Mouse (Mus musculus): ENCODE data around the gene Abcf3. TPM values are rescaled to one million over a fixed set of nuclear protein-coding genes. Genes with fewer than 3 reads are reported as not detected.

The Abcf3 gene
- total RNA-seq, 2 experiments from 2014 or later, result 21.7 to 32.1 TPM

Other genes starting within 250 kb of the Abcf3 start
- 95.2 and 99.9 TPM in 2 replicates for gene Parl, start 246.2 kb upstream of the Abcf3 start, total RNA-seq (2015)
- 181 and 196 TPM in 2 replicates for gene Parl, start 246.2 kb upstream of the Abcf3 start, total RNA-seq (2017)
- gene Cyp2ab1, start 223.2 kb upstream of the Abcf3 start, total RNA-seq (2015), result 9.3 and 9.5 TPM in 2 replicates
- gene Cyp2ab1, start 223.2 kb upstream of the Abcf3 start, total RNA-seq (2017), result 11.3 and 12.0 TPM in 2 replicates
- gene Abcc5, start 122.2 kb upstream of the Abcf3 start, total RNA-seq (2015), result 22.8 and 27.4 TPM in 2 replicates
- 28.2 and 38.9 TPM in 2 replicates for gene Abcc5, start 122.2 kb upstream of the Abcf3 start, total RNA-seq (2017)
- gene Eif2b5, start 49.8 kb upstream of the Abcf3 start, total RNA-seq (2015), result 30.1 and 31.6 TPM in 2 replicates
- gene Eif2b5, start 49.8 kb upstream of the Abcf3 start, total RNA-seq (2017), result 43.1 and 46.1 TPM in 2 replicates
- 21.9 and 22.4 TPM in 2 replicates for gene Dvl3, start 31.6 kb upstream of the Abcf3 start, total RNA-seq (2015)
- gene Dvl3, start 31.6 kb upstream of the Abcf3 start, total RNA-seq (2017), result 2.6 and 4.2 TPM in 2 replicates
- gene Ap2m1, start 13.1 kb upstream of the Abcf3 start, total RNA-seq (2015), result 287 and 332 TPM in 2 replicates
- 207 and 242 TPM in 2 replicates for gene Ap2m1, start 13.1 kb upstream of the Abcf3 start, total RNA-seq (2017)
- gene Vwa5b2, start 40.9 kb downstream of the Abcf3 start, total RNA-seq (2015), result not detected in 2 replicates
- not detected in 2 replicates for gene Vwa5b2, start 40.9 kb downstream of the Abcf3 start, total RNA-seq (2017)
- 12.1 and 12.2 TPM in 2 replicates for gene Eef1akmt4, start 63.0 kb downstream of the Abcf3 start, total RNA-seq (2015)
- gene Eef1akmt4, start 63.0 kb downstream of the Abcf3 start, total RNA-seq (2017), result 1.9 and 3.7 TPM in 2 replicates
- gene Gm49333, start 63.0 kb downstream of the Abcf3 start, total RNA-seq (2015), result not detected in 2 replicates
- gene Gm49333, start 63.0 kb downstream of the Abcf3 start, total RNA-seq (2017), result not detected in 2 replicates
- gene Alg3, start 63.2 kb downstream of the Abcf3 start, total RNA-seq (2015), result 15.3 and 21.9 TPM in 2 replicates
- 7.4 and 10.7 TPM in 2 replicates for gene Alg3, start 63.2 kb downstream of the Abcf3 start, total RNA-seq (2017)
- gene Camk2n2, start 72.7 kb downstream of the Abcf3 start, total RNA-seq (2015), result 0.29 and 0.32 TPM in 2 replicates
- 0.95 TPM in 1 of 2 replicates, not detected in the other for gene Camk2n2, start 72.7 kb downstream of the Abcf3 start, total RNA-seq (2017)
- gene Ece2, start 81.3 kb downstream of the Abcf3 start, total RNA-seq (2015), result not detected in 2 replicates
- not detected in 2 replicates for gene Ece2, start 81.3 kb downstream of the Abcf3 start, total RNA-seq (2017)
- gene Psmd2, start 103.1 kb downstream of the Abcf3 start, total RNA-seq (2015), result 88.9 and 92.4 TPM in 2 replicates
- 134 and 172 TPM in 2 replicates for gene Psmd2, start 103.1 kb downstream of the Abcf3 start, total RNA-seq (2017)
- gene Eif4g1, start 119.7 kb downstream of the Abcf3 start, total RNA-seq (2015), result 117 and 119 TPM in 2 replicates
- gene Eif4g1, start 119.7 kb downstream of the Abcf3 start, total RNA-seq (2017), result 159 and 160 TPM in 2 replicates
- gene Fam131a, start 144.7 kb downstream of the Abcf3 start, total RNA-seq (2015), result 0.09 and 0.33 TPM in 2 replicates
- gene Fam131a, start 144.7 kb downstream of the Abcf3 start, total RNA-seq (2017), result 0.16 and 0.55 TPM in 2 replicates
- gene Polr2h, start 169.1 kb downstream of the Abcf3 start, total RNA-seq (2015), result 34.7 and 36.7 TPM in 2 replicates
- gene Polr2h, start 169.1 kb downstream of the Abcf3 start, total RNA-seq (2017), result 27.8 and 29.2 TPM in 2 replicates
- 0.49 and 0.84 TPM in 2 replicates for gene Clcn2, start 169.2 kb downstream of the Abcf3 start, total RNA-seq (2015)
- 1.3 and 1.4 TPM in 2 replicates for gene Clcn2, start 169.2 kb downstream of the Abcf3 start, total RNA-seq (2017)
- gene Chrd, start 184.6 kb downstream of the Abcf3 start, total RNA-seq (2015), result not detected in 2 replicates
- not detected in 2 replicates for gene Chrd, start 184.6 kb downstream of the Abcf3 start, total RNA-seq (2017)
- not detected in 2 replicates for gene Thpo, start 185.9 kb downstream of the Abcf3 start, total RNA-seq (2015)
- gene Thpo, start 185.9 kb downstream of the Abcf3 start, total RNA-seq (2017), result not detected in 2 replicates

Data from megakaryocyte, adult 5-6 weeks (primary cell).